Mouse (Mus musculus) c-Kit-positive CD71-negative TER-119-negative erythroid progenitor cells, embryonic 14.5 days (primary cell): Measurements from ENCODE around the gene Gfra1.

Source experiments
- DNase-seq: peaks from one replicate; pipeline ENCODE4 v3.0.0-alpha.2; 2013; ENCODE audit warnings: low read depth

Gfra1 gene

GRCm38 (mm10) chr19:58251698-58252097 lies 204.0 kb downstream of the Gfra1 start:
- DNase-seq = no peak

GRCm38 (mm10) chr19:58251095-58251494 lies 204.6 kb downstream of the Gfra1 start:
- DNase-seq = no peak

- no peak for DNase-seq
Measured at GRCm38 (mm10) chr19:58250237-58250636, 205.5 kb downstream of the Gfra1 start.

DNA sequence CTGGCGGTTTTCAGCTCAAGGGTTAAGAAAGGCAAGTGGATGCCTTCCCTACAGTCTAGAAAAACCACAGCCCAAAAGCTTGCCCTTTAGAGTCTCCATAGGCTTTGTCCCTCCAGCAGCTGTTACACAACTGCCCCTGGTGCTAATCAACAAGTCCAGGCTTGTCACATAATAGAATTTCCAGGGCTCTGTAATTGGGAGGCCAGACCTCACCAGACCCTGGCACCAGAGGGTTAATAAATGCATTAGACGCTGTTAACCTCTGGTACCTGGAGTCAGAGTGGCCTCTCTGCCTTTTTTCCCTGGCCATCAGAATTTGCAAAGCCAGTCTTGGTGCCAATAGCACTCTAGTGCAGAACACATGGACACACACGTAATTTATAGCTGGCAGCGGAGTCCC lies 211.6 kb downstream of the Gfra1 start:
- DNase-seq = no peak

DNA sequence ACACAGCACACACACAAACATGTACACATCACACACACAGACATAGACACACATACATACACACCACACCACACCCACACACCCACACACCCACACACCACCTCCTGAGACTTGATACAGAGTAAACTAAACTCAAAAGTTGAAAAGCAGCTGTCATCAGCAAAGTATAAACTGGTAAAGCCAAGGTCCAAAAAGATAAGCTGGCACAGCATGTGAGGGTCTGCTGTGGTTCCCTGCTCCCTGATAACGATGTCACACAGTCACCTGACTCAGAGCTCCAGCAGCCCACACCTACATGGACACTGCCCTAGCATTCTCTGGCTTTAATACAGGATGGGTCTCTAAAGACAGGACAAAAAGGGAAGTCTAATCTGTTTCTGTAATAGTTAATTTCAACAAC lies 212.1 kb downstream of the Gfra1 start:
- DNase-seq = no peak

DNA sequence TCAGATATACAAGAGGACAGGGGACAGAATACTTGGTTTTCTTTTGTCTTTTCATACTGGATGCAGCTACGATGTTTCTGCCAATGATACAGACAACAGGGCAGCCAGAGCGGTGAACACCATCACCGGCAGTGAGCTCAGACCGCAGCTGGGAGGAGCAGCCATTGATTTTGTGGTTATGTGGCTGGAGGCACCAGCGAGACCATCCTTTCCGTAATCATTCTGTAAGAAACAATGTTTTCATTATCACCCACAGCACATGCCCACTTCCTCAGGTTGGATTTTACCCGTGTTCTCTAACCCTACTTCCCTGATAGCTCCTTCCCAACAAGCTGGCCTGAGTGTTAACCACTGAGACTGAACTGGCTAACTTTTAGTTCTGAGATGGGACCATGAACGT lies 217.4 kb downstream of the Gfra1 start:
- peak; percentile 13 for DNase-seq

DNA sequence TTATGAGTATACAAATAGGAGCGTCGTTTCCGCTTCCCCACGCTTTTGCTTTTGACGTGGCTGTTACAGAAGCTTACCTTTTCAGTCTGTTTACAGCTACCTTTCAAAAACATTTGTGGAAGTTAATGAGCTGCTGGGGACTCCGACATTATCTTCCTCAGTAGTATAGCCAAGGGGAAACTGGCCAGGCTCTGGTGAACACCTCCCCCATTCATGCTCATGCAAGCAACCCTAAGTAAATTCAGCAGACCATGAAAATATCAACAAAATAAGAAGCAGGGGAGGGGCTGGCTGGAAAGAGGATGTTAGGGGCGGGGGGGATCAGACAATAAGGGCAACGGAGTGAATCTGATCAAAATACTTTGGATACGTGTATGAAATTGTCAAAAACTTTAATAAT lies 228.0 kb downstream of the Gfra1 start:
- DNase-seq = no peak

DNA sequence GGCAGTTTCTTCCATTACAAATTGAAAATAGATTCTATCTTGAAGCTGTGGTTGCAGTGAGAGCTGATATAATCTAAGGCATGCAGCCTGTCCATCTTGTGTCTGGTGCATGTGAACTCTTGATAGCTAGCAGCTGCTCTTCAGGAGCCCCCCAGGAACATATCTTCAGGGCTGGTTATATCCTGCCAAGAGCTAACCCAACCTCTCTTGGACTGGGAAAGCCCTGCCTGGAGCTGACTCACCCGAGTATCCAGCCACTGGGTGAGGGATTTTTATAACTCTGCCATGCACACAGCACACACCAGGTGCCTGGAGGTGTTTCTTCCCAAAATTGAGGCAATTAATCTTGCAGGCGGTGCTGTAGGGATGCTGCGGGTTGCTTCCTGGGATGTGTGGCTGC lies 228.8 kb downstream of the Gfra1 start:
- DNase-seq = no peak

DNA sequence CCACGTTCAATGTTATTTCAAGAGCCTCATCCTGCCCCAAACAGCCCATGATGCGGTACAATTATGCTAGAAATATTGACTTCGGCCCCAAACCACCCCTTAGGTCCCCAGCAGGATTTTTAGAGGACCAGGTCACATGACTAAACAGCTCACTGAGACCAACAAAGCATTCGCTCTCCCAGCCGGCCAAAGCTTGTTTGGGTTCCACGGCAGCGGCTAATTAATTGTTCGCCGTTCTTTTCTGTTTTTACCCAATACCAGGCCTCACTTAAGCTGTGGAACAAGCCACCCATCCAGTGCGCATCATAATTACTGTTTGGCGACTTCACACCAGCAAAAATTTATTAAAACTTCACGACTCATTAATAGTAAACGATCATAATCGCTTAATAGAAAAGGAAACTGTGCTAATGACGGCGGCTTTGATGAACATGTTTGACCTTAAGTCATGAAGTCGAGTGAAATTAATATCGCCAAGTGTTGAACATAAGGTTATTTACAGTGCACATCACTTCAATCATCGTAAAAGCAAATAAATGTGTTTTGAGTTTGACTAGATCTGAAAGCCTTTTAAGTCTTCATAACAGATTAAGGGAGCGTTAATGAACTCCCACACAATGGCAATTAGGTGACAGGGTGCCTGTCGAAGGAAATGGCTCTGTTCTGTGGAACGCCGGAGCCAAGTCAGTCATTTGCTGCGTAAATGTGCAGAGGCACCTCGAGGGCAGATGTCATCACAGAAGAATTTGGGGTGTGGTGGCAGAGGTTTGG lies 235.5 kb downstream of the Gfra1 start:
- no peak for DNase-seq

DNA sequence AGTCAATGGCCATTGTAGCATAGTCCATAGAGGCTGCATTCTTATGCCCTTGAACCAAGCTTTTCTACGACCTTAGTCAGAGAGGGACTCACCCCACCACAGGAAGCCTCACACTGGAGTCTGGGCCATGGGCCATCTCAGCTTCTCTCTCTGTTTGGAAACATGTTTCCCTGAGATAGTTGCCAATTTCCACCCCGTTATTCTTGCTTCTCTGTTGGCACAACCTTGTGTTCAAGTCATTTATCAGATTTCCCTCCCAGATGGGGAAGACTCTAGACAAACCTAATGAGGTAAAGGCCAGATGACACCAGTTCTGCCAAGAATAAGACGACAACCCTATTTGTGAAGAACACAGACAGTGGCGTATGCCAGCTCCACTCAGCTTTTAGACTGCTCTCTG lies 238.1 kb downstream of the Gfra1 start:
- no peak for DNase-seq

DNA sequence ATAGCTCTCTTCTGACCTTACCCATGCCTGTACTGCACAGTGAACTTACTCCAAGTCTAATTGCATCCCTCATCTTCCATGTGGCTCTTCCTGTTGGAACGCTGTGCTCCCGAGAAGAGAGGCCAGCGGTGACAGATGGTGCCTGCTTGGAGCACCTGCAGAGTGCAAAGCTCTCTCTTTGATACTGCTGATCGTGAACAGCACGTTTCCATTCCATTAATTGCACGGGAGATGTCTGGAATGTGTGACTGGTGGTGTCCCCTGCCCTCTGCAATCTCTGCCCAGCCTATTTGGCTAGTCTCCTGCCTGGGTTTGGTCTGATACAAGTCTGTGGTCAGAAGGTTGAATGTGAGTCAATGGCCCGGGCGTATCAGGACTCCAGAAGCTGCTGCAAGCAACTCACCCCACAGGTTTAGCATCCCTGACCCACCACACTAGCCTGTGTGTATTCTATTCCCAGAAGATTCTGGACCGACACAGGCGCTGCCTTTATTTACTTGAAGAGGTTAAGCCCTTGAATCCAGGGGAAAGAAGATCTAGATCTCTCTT lies 249.1 kb downstream of the Gfra1 start:
- no peak for DNase-seq

GRCm38 (mm10) chr19:58205470-58205869 lies 250.2 kb downstream of the Gfra1 start:
- no peak for DNase-seq

DNA sequence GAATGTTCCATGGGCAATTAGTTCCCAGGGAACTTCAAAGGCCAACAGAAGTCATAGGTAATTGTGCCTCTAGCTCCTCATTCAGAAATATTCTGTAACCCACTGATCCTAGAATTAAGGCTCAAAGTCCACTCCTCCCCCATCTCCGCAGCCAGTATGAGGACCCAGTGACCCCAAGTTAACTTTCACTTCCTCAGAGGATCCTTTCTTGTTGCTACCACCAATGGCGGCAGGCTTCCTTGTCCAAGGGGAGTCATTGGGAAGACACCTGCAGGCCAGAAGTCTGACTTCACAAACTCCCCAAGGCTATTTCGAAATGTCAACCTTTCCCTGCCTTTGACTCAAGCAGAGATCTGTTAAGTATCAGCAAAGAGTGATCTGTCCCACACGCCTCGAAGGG lies 253.1 kb downstream of the Gfra1 start:
- DNase-seq = no peak

- DNase-seq = no peak
Measured at GRCm38 (mm10) chr19:58199679-58200078, 256.0 kb downstream of the Gfra1 start.

DNA sequence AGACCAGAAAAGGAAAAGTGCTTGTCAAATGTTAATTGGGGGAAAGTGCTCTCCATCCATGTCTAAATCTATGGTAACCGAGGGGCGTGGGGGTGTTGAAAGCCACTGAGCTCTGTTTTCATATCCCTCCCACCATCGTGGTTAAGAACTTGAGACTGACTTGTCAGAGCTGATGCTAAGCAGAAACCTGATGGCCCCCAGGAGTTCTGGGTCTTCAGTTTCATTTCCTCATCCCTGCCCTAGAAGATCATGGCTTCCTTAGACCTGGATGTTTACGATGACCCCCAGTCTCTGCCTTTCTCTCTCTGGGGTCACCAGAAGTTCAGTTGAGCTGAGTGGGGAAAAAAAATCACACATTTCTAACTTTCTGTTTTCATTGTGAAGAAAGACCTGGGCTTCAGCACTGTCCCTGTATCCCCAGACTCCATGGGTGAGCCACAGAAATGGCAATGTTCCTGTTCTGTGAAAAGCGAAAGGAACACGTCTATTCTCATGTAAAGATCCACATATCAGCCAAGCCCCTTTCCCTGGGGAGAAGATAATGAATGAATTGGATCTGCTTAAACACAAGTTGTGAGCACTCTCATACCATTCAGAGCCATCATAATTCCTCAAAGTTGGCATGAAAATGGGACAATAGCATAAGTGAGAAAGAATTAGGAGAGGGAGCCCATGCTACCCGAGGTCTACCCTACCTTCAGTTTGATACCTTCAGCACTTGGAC lies 261.8 kb downstream of the Gfra1 start:
- DNase-seq = no peak

GRCm38 (mm10) chr19:58190947-58191346 lies 264.8 kb downstream of the Gfra1 start:
- no peak for DNase-seq

DNA sequence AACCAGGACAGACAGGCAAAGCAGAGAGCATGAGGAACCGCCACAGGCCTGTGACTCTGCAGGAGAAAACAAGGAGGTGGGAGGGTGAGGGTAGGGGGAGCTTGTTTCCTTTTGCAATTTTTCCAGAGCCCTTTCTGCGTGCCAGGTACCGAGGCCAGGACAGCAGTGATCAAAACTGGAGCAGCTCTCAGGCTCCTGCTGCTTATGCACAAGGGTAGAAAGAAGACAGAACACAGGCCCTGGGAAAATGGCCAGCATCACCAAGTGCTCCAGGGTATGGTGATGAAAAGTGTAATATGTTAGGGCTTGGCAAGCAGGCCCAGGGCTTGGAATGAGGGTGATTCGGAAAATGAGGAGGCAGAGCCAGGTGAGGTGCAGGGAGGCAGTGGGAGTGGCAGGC lies 269.2 kb downstream of the Gfra1 start:
- DNase-seq = no peak
